Mouse (Mus musculus) hindbrain, embryonic 15.5 days (tissue): ENCODE data around the gene Insr. TPM values are rescaled to one million over a fixed set of nuclear protein-coding genes. Genes with fewer than 3 reads are reported as not detected.
A peak's percentile ranks its signal among the peaks of the same experiment; 100 is the strongest.

Experiments
- ATAC-seq: fragments of 200-750 bp; cut with Nextera tagmentation; 2 replicates; pipeline ENCODE4 v1.8.0; 2017; ENCODE audit warnings: low read depth, moderate number of reproducible peaks, moderate TSS enrichment; ENCODE audit not compliant: low FRiP score
- H3K27ac ChIP-seq: fragments of 300-500 bp; sonication (generic); replicated peaks from 2 replicates; pipeline ENCODE4 v1.5.1; 2015; ENCODE audit warnings: mild to moderate bottlenecking, inconsistent platforms
- H3K27me3 ChIP-seq: fragments of 300-500 bp; sonication (generic); 2 replicates; pipeline ENCODE4 v1.6.1; 2015; ENCODE audit warnings: control low read depth, inconsistent platforms
- H3K36me3 ChIP-seq: fragments of 300-500 bp; sonication (generic); 2 replicates; pipeline ENCODE4 v1.6.1; 2015; ENCODE audit warnings: control low read depth, inconsistent platforms
- H3K4me1 ChIP-seq: fragments of 300-500 bp; sonication (generic); replicated peaks from 2 replicates; pipeline ENCODE4 v1.6.1; 2015; ENCODE audit warnings: control low read depth, inconsistent platforms
- H3K4me2 ChIP-seq: fragments of 300-500 bp; sonication (generic); 2 replicates; pipeline ENCODE4 v1.6.1; 2015; ENCODE audit warnings: moderate library complexity, mild to moderate bottlenecking, inconsistent platforms
- H3K4me3 ChIP-seq: fragments of 300-500 bp; sonication (generic); 2 replicates; pipeline ENCODE4 v1.5.1; 2015; ENCODE audit warnings: mild to moderate bottlenecking, inconsistent platforms
- H3K9ac ChIP-seq: fragments of 300-500 bp; sonication (generic); 2 replicates; pipeline ENCODE4 v1.6.1; 2015; ENCODE audit warnings: inconsistent platforms
- H3K9me3 ChIP-seq: fragments of 300-500 bp; sonication (generic); 2 replicates; pipeline ENCODE4 v1.6.1; 2016; ENCODE audit warnings: control low read depth, inconsistent platforms
- WGBS: fragments of 180-500 bp; shearing (Covaris S2); methylation state at CpG from one replicate; pipeline ENCODE4 v1.1.7; 2015; 5-methylcytosine and 5-hydroxymethylcytosine counted together
- polyA plus RNA-seq: library from polyadenylated mRNA; unstranded; fragments of >200 nt; fragmentation: Nextera tagmentation; extraction: Ambion mirVana; gene quantifications from 2 replicates; pipeline ENCODE4 v1.2.1, GENCODE M21; 2015

Gene Insr
- polyA plus RNA-seq, 1 experiment from 2014 or later: 55.9 TPM

GRCm38 (mm10) chr8:3248704-3249103 is 30.7 kb downstream of the Insr start:
- H3K36me3 ChIP-seq: peaks cover 13% of the 10 kb centered on the region; the same call in 1 of the 2 replicates
- H3K4me2 ChIP-seq: no peak overlapping the region
- H3K27me3 ChIP-seq: no peaks in the 10 kb centered on the region
- no peak overlapping the region for H3K4me3 ChIP-seq
- no peak for ATAC-seq
- 95% methylated on average over 5 of the region's 5 CpGs for WGBS
- no peaks in the 10 kb centered on the region for H3K9me3 ChIP-seq
- no peaks in the 10 kb centered on the region for H3K4me1 ChIP-seq
- no peak overlapping the region for H3K9ac ChIP-seq
- H3K27ac ChIP-seq: no peak overlapping the region

GRCm38 (mm10) chr8:3247129-3247528 is 32.3 kb downstream of the Insr start:
- no peak for ATAC-seq
- Histone ChIP-seq H3K9ac (no peak overlapping the region), H3K4me1 (no peaks in the 10 kb centered on the region), H3K4me3 (no peak overlapping the region), H3K9me3 (no peaks in the 10 kb centered on the region), H3K27me3 (no peaks in the 10 kb centered on the region), H3K36me3 (peaks cover 7% of the 10 kb centered on the region; the same call in 1 of the 2 replicates), H3K4me2 (no peak overlapping the region), H3K27ac (no peak overlapping the region)
- 100% methylated on average over 1 of the region's 1 CpGs for WGBS

GRCm38 (mm10) chr8:3243229-3243628 is 36.2 kb downstream of the Insr start:
- Histone ChIP-seq H3K4me1 (no peaks in the 10 kb centered on the region), H3K9me3 (no peaks in the 10 kb centered on the region), H3K27ac (no peak overlapping the region), H3K9ac (no peak overlapping the region), H3K4me2 (no peak overlapping the region), H3K4me3 (no peak overlapping the region), H3K27me3 (no peaks in the 10 kb centered on the region), H3K36me3 (no peaks in the 10 kb centered on the region; the same call in 1 of the 2 replicates)
- 77% methylated on average over 4 of the region's 4 CpGs for WGBS
- no peak for ATAC-seq

- Histone ChIP-seq H3K9me3 (no peaks in the 10 kb centered on the region), H3K9ac (no peak overlapping the region), H3K4me1 (peaks cover 6% of the 10 kb centered on the region; the same call in 1 of the 2 replicates), H3K36me3 (no peaks in the 10 kb centered on the region; the same call in 1 of the 2 replicates), H3K4me3 (no peak overlapping the region), H3K27me3 (no peaks in the 10 kb centered on the region), H3K4me2 (no peak overlapping the region), H3K27ac (no peak overlapping the region)
- 97% methylated on average over 3 of the region's 3 CpGs for WGBS
- no peak for ATAC-seq
Observed at GRCm38 (mm10) chr8:3240725-3241124, 38.7 kb downstream of the Insr start.

- Histone ChIP-seq H3K9me3 (no peaks in the 10 kb centered on the region), H3K27ac (0 out of 2 replicates have a peak overlapping the region, but pooled peaks have one; percentile 15), H3K4me3 (no peak overlapping the region), H3K9ac (no peak overlapping the region), H3K4me2 (no peak overlapping the region), H3K4me1 (peaks cover 6% of the 10 kb centered on the region; the same call in 1 of the 2 replicates), H3K36me3 (no peaks in the 10 kb centered on the region), H3K27me3 (no peaks in the 10 kb centered on the region)
- 90% methylated on average over 3 of the region's 3 CpGs for WGBS
- ATAC-seq: no peak
Observed at GRCm38 (mm10) chr8:3239641-3240040, 39.8 kb downstream of the Insr start.

- no peak overlapping the region for H3K27ac ChIP-seq
- no peak overlapping the region for H3K4me3 ChIP-seq
- WGBS: 89% methylated on average over 3 of the region's 3 CpGs
- H3K36me3 ChIP-seq: no peaks in the 10 kb centered on the region
- ATAC-seq: no peak
- H3K27me3 ChIP-seq: no peaks in the 10 kb centered on the region
- H3K4me1 ChIP-seq: peaks cover 6% of the 10 kb centered on the region; the same call in 1 of the 2 replicates
- no peak overlapping the region for H3K4me2 ChIP-seq
- no peak overlapping the region for H3K9ac ChIP-seq
- no peaks in the 10 kb centered on the region for H3K9me3 ChIP-seq
Observed at GRCm38 (mm10) chr8:3238792-3239191, 40.6 kb downstream of the Insr start.

- ATAC-seq: no peak
Observed at GRCm38 (mm10) chr8:3237319-3237718, 42.1 kb downstream of the Insr start.

GRCm38 (mm10) chr8:3236277-3236676 is 43.1 kb downstream of the Insr start:
- Histone ChIP-seq H3K27me3 (no peaks in the 10 kb centered on the region), H3K4me3 (no peak overlapping the region), H3K27ac (no peak overlapping the region), H3K4me2 (no peak overlapping the region), H3K9ac (no peak overlapping the region), H3K4me1 (peaks cover 6% of the 10 kb centered on the region; the same call in 1 of the 2 replicates), H3K36me3 (no peaks in the 10 kb centered on the region), H3K9me3 (no peaks in the 10 kb centered on the region)
- no peak for ATAC-seq
- 64% methylated on average over 3 of the region's 3 CpGs for WGBS

More at GRCm38 (mm10) chr8:3237319-3237718, 42.1 kb downstream of the Insr start:
- H3K9ac ChIP-seq: no peak overlapping the region
- no peak overlapping the region for H3K4me2 ChIP-seq
- H3K4me3 ChIP-seq: no peak overlapping the region
- H3K4me1 ChIP-seq: peaks cover 6% of the 10 kb centered on the region; the same call in 1 of the 2 replicates
- H3K9me3 ChIP-seq: no peaks in the 10 kb centered on the region
- no peaks in the 10 kb centered on the region for H3K36me3 ChIP-seq
- no peaks in the 10 kb centered on the region for H3K27me3 ChIP-seq
- 68% methylated on average over 5 of the region's 5 CpGs for WGBS
- no peak overlapping the region for H3K27ac ChIP-seq

- Histone ChIP-seq H3K9ac (no peak overlapping the region), H3K27me3 (no peaks in the 10 kb centered on the region), H3K9me3 (no peaks in the 10 kb centered on the region), H3K4me1 (peaks cover 6% of the 10 kb centered on the region; the same call in 1 of the 2 replicates), H3K27ac (no peak overlapping the region), H3K36me3 (no peaks in the 10 kb centered on the region), H3K4me3 (no peak overlapping the region), H3K4me2 (no peak overlapping the region)
- WGBS: 84% methylated on average over 3 of the region's 3 CpGs
- no peak for ATAC-seq
Observed at GRCm38 (mm10) chr8:3234569-3234968, 44.8 kb downstream of the Insr start.

- ATAC-seq: no peak
Observed at GRCm38 (mm10) chr8:3232601-3233000, 46.8 kb downstream of the Insr start.

GRCm38 (mm10) chr8:3230118-3231060 is 49.0 kb downstream of the Insr start:
- Histone ChIP-seq H3K9ac (no peak overlapping the region), H3K4me3 (no peak overlapping the region), H3K9me3 (no peaks in the 10 kb centered on the region), H3K36me3 (no peaks in the 10 kb centered on the region), H3K27ac (no peak overlapping the region), H3K4me1 (no peaks in the 10 kb centered on the region), H3K4me2 (no peak overlapping the region), H3K27me3 (no peaks in the 10 kb centered on the region)
- 91% methylated on average over 10 of the region's 10 CpGs for WGBS
- ATAC-seq: no peak

More at GRCm38 (mm10) chr8:3232601-3233000, 46.8 kb downstream of the Insr start:
- no peaks in the 10 kb centered on the region for H3K27me3 ChIP-seq
- H3K4me1 ChIP-seq: peaks cover 6% of the 10 kb centered on the region; the same call in 1 of the 2 replicates
- 96% methylated on average over 2 of the region's 2 CpGs for WGBS
- H3K4me2 ChIP-seq: no peak overlapping the region
- H3K9me3 ChIP-seq: no peaks in the 10 kb centered on the region
- H3K9ac ChIP-seq: no peak overlapping the region
- H3K4me3 ChIP-seq: no peak overlapping the region
- H3K36me3 ChIP-seq: no peaks in the 10 kb centered on the region
- no peak overlapping the region for H3K27ac ChIP-seq

GRCm38 (mm10) chr8:3227423-3227822 is 52.0 kb downstream of the Insr start:
- ATAC-seq: no peak
- Histone ChIP-seq H3K4me2 (no peak overlapping the region), H3K36me3 (no peaks in the 10 kb centered on the region), H3K4me3 (no peak overlapping the region), H3K27ac (no peak overlapping the region), H3K9me3 (no peaks in the 10 kb centered on the region), H3K4me1 (peaks cover 7% of the 10 kb centered on the region; the same call in 1 of the 2 replicates), H3K27me3 (no peaks in the 10 kb centered on the region), H3K9ac (no peak overlapping the region)
- 86% methylated on average over 5 of the region's 5 CpGs for WGBS
